Comparison of ENCODE assay signal across 26 mouse cellular contexts in genomic region chr3:137319950-137320349, GRCm38 (mm10).
"Had no signal": no experiment of that assay in that cellular context is flagged by ENCODE, and none has a peak within 500 bp of the region (broad histone marks: within the 10 kb centered on the region; RNA-seq: fewer than 3 reads in every experiment).

No protein-coding gene starts in this region.

- DNase-seq: gastrocnemius, adult 2 months; gastrocnemius, postnatal 10 days; gastrocnemius, postnatal 25 days; heart, adult 11 months; heart, postnatal 14 days; heart, postnatal 36 days; kidney, adult 11 months; kidney, adult 8-10 months; kidney, postnatal 10 days; kidney, postnatal 25 days; kidney, postnatal 4 days; liver had no signal

- ATAC-seq: hindbrain, embryonic 16.5 days; inflammation-experienced regulatory T-cells, adult 6 months; intestine, embryonic 15.5 days had no signal

- H3K9me3 ChIP-seq: heart, embryonic 13.5 days; heart, embryonic 15.5 days; hindbrain, embryonic 13.5 days; intestine, embryonic 15.5 days; limb, embryonic 10.5 days; limb, embryonic 12.5 days had no signal

- H3K4me1 ChIP-seq: heart, embryonic 15.5 days; intestine, embryonic 15.5 days; limb, embryonic 12.5 days had no signal

- H3K36me3 ChIP-seq: heart, embryonic 13.5 days; heart, embryonic 15.5 days; hindbrain, embryonic 13.5 days; intestine, embryonic 15.5 days; limb, embryonic 10.5 days; limb, embryonic 12.5 days had no signal

- H3K4me2 ChIP-seq: heart, embryonic 11.5 days; heart, embryonic 13.5 days; heart, embryonic 15.5 days; hindbrain, embryonic 13.5 days; intestine, embryonic 15.5 days; limb, embryonic 12.5 days; liver, embryonic 11.5 days had no signal

- H3K27ac ChIP-seq: gastrocnemius, adult 2 months; heart, adult 2 months; heart, embryonic 13.5 days; heart, embryonic 15.5 days; hindbrain, embryonic 13.5 days; intestine, embryonic 15.5 days; layer of hippocampus, adult 2 months; left cerebral cortex, adult 2 months; limb, embryonic 10.5 days; limb, embryonic 12.5 days; liver, embryonic 14.5 days had no signal

- H3K27me3 ChIP-seq: heart, embryonic 13.5 days; heart, embryonic 15.5 days; hindbrain, embryonic 13.5 days; intestine, embryonic 15.5 days; limb, embryonic 12.5 days had no signal

- H3K4me3 ChIP-seq: gastrocnemius, adult 2 months; heart, adult 2 months; heart, embryonic 13.5 days; heart, embryonic 15.5 days; hindbrain, embryonic 13.5 days; intestine, embryonic 15.5 days; layer of hippocampus, adult 2 months; left cerebral cortex, adult 2 months; limb, embryonic 10.5 days; limb, embryonic 12.5 days had no signal

- H3K9ac ChIP-seq: heart, embryonic 13.5 days; heart, embryonic 15.5 days; hindbrain, embryonic 13.5 days; intestine, embryonic 15.5 days; limb, embryonic 12.5 days; liver, embryonic 14.5 days had no signal
